Mouse (Mus musculus) T-helper 1 cell (primary cell): ENCODE measurements around the gene Gpx1.

Experiments used
- in situ Hi-C: fragments of 300-600 bp; cut with MboI, MseI; formaldehyde crosslinking; loops from one replicate; pipeline ENCODE4 v1.15.1; 2025; ENCODE audit warnings: high pct_unique_total_duplicates

Gpx1 gene

DNA sequence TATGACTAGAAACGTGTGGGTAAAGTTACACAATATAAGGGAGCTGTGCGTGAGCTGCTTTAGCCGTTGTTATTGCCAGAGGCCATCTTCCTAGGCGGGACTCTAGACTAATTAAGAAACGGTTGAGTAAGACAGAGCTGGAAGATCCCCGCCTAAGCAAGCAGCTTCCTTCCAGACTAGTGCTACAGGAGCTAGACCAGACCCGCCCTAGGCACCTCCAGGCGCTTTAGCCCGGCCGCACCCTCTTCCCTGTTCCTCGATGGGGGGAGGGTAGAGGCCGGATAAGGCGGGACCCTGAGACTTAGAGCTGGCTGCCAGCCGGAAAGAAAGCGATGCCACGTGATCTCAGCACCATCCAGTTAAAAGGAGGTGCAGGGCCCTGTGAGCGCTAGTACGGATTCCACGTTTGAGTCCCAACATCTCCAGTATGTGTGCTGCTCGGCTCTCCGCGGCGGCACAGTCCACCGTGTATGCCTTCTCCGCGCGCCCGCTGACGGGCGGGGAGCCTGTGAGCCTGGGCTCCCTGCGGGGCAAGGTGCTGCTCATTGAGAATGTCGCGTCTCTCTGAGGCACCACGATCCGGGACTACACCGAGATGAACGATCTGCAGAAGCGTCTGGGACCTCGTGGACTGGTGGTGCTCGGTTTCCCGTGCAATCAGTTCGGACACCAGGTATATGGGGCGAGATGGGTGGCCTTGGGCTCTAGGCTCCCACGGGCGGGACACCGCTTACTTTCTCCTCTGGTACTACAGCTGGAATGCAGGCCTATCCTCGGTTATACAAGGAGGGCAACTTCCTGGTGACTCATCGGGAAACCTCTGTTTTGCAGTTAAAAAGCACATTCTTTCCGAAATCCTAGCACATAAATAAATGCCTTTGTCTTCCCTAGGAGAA, at the start of gene Gpx1:
Gene Gpx1, plus strand, starts transcription at position 18 of the 896 bp plus-strand sequence.
- in situ Hi-C loops, result loop anchor here (10.0 to 25.0 kb wide), 2 partner anchors 723 to 1966 kb away; partner anchors contain the start of genes Atrip, Elp6 and Trex1

DNA sequence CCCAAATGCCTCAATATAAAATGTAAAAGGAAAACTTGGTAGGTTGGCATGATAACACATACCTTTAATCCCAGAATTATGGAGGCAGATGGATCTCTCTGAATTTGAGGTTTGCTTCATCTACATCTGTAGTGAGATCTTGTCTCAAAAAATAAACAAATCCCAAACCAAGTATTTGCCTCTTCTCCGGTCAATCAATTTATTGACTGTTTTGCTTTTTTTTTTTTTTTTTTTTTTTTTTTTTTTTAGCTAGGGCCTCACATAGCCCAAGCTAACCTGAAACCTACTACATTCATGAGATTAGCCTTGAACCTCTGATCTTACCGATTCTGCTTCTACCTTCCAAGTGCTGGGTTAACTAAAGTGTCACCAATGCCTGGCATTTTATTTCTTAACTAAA, 49.4 kb upstream of the Gpx1 start:
- in situ Hi-C loops, result no loop called here

DNA sequence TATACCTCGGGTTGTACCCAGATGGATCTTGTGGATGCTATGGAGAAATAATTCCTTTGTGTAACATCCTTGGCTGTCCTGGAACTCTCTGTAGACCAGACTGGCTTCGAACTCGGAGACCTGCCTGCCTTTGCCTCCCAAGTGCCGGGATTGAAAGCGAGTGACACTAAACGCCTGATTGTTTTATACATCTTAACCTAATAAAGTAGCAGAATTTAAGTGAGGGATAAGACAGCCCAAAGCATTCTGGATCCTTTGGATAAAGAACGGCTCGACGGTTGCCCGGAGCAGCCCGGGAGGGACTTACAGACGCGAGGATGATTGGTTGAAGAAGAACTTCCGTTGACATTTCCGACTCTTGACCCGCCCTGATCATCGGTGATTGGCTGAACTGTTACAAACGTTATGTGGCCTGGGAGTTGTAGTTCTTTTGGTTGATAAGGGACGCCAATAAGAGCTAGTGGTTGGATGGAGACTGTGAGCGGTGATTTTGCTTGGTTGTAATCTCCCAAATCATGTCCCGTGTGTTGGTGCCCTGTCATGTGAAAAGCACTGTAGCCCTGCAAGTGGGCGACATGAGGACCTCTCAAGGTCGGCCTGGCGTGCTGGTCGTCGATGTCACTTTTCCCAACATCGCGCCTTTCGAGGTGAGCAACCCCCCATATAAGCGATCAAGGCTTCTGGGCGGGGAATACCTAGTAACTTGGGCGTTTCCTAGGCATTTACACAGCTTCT, 48.5 kb upstream of the Gpx1 start, which contains the start of gene Nicn1:
Gene Nicn1, plus strand, starts transcription at position 414 of the 735 bp plus-strand sequence.
- in situ Hi-C loops, result no loop called here

- in situ Hi-C loops, result no loop called here
Observed at GRCm38 (mm10) chr9:108290773-108291172, 47.9 kb upstream of the Gpx1 start.

- in situ Hi-C loops, result no loop called here
Observed at GRCm38 (mm10) chr9:108296453-108297355, 42.0 kb upstream of the Gpx1 start, which contains the start of gene Amt. Gene Amt, plus strand, starts transcription at chr9:108296853.

- in situ Hi-C loops, result no loop called here
Observed at GRCm38 (mm10) chr9:108301853-108302252, 36.9 kb upstream of the Gpx1 start.

DNA sequence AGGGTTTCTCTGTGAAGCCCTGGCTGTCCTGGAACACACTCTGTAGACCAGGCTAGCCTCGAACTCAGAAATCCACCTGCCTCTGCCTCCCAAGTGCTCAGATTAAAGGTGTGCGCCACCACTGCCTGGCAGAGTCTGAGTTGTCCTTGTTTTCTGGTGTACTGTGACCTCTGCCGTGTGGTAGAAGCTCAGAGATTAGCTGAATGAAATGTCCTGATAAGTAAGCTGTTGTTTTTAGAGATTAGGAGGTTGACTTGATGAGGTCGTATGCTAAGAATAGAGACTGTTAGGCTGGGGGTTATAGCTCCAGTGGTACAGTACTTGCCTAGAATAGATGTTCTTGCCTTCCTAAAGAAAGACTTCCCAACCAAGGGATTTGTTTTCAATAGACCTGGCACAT, 34.0 kb upstream of the Gpx1 start:
- in situ Hi-C loops, result no loop called here

DNA sequence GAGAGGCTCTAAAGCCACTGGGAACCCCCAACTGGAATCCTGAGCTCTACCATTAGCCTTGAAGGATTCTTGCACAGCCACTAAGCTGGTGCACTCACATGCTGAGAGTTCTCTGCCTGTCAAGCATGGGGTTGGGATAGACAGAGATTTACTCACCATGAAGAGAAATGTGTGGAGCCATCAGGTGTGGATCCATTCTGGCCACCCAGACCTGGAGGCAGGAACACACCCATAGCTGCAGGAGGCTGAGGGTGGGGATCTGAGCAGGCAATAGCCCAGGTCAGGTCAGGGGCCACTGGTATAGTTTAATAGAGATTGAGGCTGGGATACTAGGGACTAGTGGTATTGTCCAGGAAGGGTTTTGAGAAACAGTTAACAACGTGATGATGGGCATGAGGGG, 33.5 kb upstream of the Gpx1 start:
- in situ Hi-C loops, result no loop called here

GRCm38 (mm10) chr9:108305629-108306520, 32.8 kb upstream of the Gpx1 start, which contains the start of the genes Rhoa and Tcta:
Gene Rhoa, plus strand, starts transcription at chr9:108306129.
Gene Tcta, minus strand, starts transcription at chr9:108306160.
- in situ Hi-C loops, result no loop called here

DNA sequence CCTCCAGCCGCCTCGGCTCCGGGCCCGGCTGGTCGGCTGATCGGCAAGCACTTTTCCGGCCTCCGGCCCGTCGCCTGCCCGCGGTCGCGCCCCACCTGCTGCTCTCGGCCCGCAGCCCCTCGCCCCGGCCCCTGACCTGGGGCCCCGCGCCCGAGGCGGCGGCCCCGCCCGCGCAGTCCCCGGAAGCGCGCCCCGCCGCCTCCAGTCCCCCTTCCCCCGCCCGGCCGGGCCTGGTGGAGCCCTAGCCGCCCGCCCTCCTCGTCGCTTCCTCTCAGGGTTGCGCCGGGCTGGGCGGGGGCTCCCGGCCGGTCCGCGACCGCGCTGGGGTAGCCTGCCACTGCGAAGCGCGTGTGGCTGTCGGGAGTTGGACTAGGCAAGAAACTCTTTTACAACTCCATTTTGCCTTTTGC, 32.1 kb upstream of the Gpx1 start:
- in situ Hi-C loops, result no loop called here

GRCm38 (mm10) chr9:108307021-108307807, 31.5 kb upstream of the Gpx1 start:
- in situ Hi-C loops, result no loop called here

DNA sequence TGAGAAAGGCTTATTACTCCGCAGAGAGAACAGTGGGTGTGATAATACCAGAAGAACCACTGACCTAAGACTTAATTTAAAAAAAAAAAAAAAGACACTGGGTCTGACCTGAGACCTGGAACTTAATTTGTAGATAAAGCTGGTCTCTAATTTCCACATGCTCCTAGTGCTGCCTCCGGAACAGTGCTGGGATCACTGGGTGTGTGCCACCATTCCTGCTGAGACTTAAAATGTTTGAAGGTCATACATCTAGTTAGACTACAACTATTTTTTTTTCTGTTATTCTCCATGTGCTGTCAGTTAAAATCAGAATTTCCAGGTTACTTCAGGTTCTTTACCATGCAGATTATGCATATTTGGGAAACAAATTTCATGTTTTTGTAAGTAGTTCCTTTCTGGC, 30.6 kb upstream of the Gpx1 start:
- in situ Hi-C loops, result no loop called here

- in situ Hi-C loops, result no loop called here
Observed at GRCm38 (mm10) chr9:108317572-108317971, 21.1 kb upstream of the Gpx1 start.

DNA sequence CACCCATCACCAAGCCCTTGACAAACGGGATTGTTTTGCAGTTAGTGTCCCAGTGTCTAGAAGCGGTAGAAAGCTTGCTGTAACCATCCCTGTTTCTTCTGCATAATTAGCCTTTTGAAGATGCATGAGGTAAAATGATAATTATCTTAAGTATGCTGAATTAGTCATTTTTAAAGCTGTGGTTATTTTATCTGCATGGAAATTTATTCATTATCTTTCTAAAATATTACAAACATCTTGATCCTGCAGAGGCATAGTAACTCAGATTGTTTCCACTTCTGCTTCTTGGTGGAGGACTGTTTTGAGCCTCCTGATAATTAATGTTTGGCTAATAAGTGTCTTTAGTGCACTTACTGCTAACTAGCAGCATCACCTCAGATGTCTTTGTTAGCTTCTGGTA, 20.2 kb upstream of the Gpx1 start:
- in situ Hi-C loops, result no loop called here

DNA sequence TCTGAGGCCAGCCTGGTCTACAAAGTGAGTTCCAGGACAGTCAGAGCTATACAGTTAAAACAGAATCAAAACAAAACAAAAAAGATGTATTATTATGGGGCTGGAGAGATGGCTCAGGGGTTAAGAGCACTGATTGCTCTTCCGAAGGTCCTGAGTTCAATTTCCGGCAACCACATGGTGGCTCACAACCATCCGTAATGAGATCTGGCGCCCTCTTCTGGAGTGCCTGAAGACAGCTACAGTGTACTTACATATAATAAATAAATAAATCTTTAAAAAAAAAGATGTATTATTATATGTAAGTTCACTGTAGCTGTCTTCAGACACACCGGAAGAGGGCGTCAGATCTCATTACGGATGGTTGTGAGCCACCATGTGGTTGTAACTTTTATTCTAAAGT, 16.6 kb upstream of the Gpx1 start:
- in situ Hi-C loops, result loop anchor here (10.0 kb wide), 1 partner anchor 63 kb away; no protein-coding TSS in a partner anchor

- in situ Hi-C loops, result loop anchor here (10.0 to 25.0 kb wide), 2 partner anchors 60 to 738 kb away; partner anchors contain the start of genes Atrip and Trex1
Observed at GRCm38 (mm10) chr9:108324784-108325183, 13.9 kb upstream of the Gpx1 start.

DNA sequence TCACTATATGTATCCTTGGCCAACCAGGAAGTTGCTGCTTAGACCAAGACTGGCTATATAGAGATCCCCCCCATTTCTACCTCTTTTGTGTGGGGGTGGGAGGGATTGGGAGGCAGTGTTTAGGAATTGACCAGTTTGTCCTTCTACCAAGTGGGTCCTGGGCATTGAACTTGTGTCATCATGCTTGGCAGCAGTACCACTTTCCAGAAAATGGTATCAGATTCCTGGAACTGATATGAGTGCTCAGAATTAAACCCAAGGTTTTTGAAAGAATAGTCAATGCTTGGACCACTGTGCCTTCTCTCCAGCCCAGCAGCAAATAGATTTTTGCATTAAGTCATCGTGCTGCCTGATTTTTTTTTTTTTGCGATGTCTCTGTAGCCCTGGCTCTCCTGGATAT, 12.9 kb upstream of the Gpx1 start:
- in situ Hi-C loops, result loop anchor here (10.0 to 25.0 kb wide), 2 partner anchors 59 to 736 kb away; partner anchors contain the start of genes Atrip and Trex1

- in situ Hi-C loops, result loop anchor here (10.0 to 25.0 kb wide), 2 partner anchors 724 to 1967 kb away; partner anchors contain the start of genes Atrip, Elp6 and Trex1
Observed at GRCm38 (mm10) chr9:108337848-108338550, 704 bp upstream of the Gpx1 start.
